Mouse (Mus musculus) brain, embryonic 14.5 days (tissue): ENCODE measurements around the gene Vrk1.

Experiments
- CTCF ChIP-seq: fragments of 200-500 bp; IDR thresholded peaks from 2 replicates; pipeline ENCODE4 v1.5.1; 2012; ENCODE audit warnings: inconsistent platforms, mild to moderate bottlenecking, moderate library complexity, borderline replicate concordance; ENCODE audit not compliant: insufficient read depth, insufficient read length; ENCODE audit errors: extremely low read depth
- POLR2A ChIP-seq: fragments of 200-500 bp; IDR thresholded peaks from 2 replicates; pipeline ENCODE4 v1.6.1; 2012; ENCODE audit warnings: mild to moderate bottlenecking, inconsistent platforms, borderline replicate concordance; ENCODE audit not compliant: poor library complexity, insufficient read depth, insufficient read length, severe bottlenecking; ENCODE audit errors: extremely low read depth

- no peak for TF ChIP-seq POLR2A
- TF ChIP-seq CTCF, result no peak
Observed at GRCm38 (mm10) chr12:105988434-105988833, 21.6 kb upstream of the Vrk1 start.
